Mouse (Mus musculus) heart, postnatal 0 days (tissue): ENCODE measurements around the gene Tbc1d13. TPM values are rescaled to one million over a fixed set of nuclear protein-coding genes. Genes with fewer than 3 reads are reported as not detected.

Experiments used
- ATAC-seq: fragments of 200-750 bp; cut with Nextera tagmentation; 2 replicates; pipeline ENCODE4 v1.8.0; 2017; ENCODE audit warnings: low read depth, moderate number of reproducible peaks, moderate library complexity; ENCODE audit not compliant: insufficient read depth
- DNase-seq: peaks from one replicate; pipeline ENCODE4 v3.0.0-alpha.2; 2016; ENCODE audit warnings: low spot score
- H3K27ac ChIP-seq: fragments of 300-500 bp; sonication (generic); 2 replicates; pipeline ENCODE4 v1.5.1; 2014; ENCODE audit warnings: low read depth, mild to moderate bottlenecking
- H3K27me3 ChIP-seq: fragments of 300-500 bp; sonication (generic); 2 replicates; pipeline ENCODE4 v1.6.1; 2014; ENCODE audit warnings: low read length, mixed read lengths; ENCODE audit not compliant: control insufficient read depth, insufficient read depth
- H3K36me3 ChIP-seq: fragments of 300-500 bp; sonication (generic); replicated peaks from 2 replicates; pipeline ENCODE4 v1.6.1; 2014; ENCODE audit warnings: low read length, mixed read lengths; ENCODE audit not compliant: control insufficient read depth, insufficient read depth
- H3K4me1 ChIP-seq: fragments of 300-500 bp; sonication (generic); 2 replicates; pipeline ENCODE4 v1.6.1; 2014; ENCODE audit warnings: antibody characterized with exemption; ENCODE audit not compliant: control insufficient read depth, insufficient read depth
- H3K4me2 ChIP-seq: fragments of 300-500 bp; sonication (generic); 2 replicates; pipeline ENCODE4 v1.6.1; 2014; ENCODE audit warnings: low read depth, mild to moderate bottlenecking, low read length, moderate library complexity
- H3K4me3 ChIP-seq: fragments of 300-500 bp; sonication (generic); 2 replicates; pipeline ENCODE4 v1.5.1; 2014; ENCODE audit warnings: low read depth, low read length
- H3K9ac ChIP-seq: fragments of 300-500 bp; sonication (generic); replicated peaks from 2 replicates; pipeline ENCODE4 v1.6.1; 2014; ENCODE audit warnings: low read depth, low read length, mixed read lengths
- H3K9me3 ChIP-seq: fragments of 300-500 bp; sonication (generic); replicated peaks from 2 replicates; pipeline ENCODE4 v1.6.1; 2016; ENCODE audit warnings: low read length; ENCODE audit not compliant: control insufficient read depth
- CTCF ChIP-seq: IDR thresholded peaks from 2 replicates; pipeline ENCODE4 v1.5.1; 2016; ENCODE audit warnings: antibody characterized with exemption, control low read depth, low read depth
- EP300 ChIP-seq: IDR thresholded peaks from 2 replicates; pipeline ENCODE4 v1.6.1; 2016; ENCODE audit warnings: antibody characterized with exemption, low read depth
- WGBS: fragments of 180-500 bp; shearing (Covaris S2); extraction: QIAGEN DNeasy Blood & Tissue Kit; methylation state at CpG from one replicate; pipeline ENCODE4 v1.1.7; 2014; 5-methylcytosine and 5-hydroxymethylcytosine counted together
- polyA plus RNA-seq: library from polyadenylated mRNA; unstranded; fragments of >200 nt; fragmentation: Nextera tagmentation; extraction: Ambion mirVana; gene quantifications from 2 replicates; pipeline ENCODE4 v1.2.1, GENCODE M21; 2015
- total RNA-seq: library from RNA; depleted of rRNA; stranded (reverse); fragments of >200 nt; gene quantifications from 2 replicates; pipeline ENCODE4 v1.2.3, GENCODE M21; 2014; ENCODE audit warnings: low replicate concordance; rRNA removed

Tbc1d13 gene
- total RNA-seq, result 21.4 and 29.5 TPM in 2 replicates
- 2.9 and 3.0 TPM in 2 replicates for polyA plus RNA-seq

DNA sequence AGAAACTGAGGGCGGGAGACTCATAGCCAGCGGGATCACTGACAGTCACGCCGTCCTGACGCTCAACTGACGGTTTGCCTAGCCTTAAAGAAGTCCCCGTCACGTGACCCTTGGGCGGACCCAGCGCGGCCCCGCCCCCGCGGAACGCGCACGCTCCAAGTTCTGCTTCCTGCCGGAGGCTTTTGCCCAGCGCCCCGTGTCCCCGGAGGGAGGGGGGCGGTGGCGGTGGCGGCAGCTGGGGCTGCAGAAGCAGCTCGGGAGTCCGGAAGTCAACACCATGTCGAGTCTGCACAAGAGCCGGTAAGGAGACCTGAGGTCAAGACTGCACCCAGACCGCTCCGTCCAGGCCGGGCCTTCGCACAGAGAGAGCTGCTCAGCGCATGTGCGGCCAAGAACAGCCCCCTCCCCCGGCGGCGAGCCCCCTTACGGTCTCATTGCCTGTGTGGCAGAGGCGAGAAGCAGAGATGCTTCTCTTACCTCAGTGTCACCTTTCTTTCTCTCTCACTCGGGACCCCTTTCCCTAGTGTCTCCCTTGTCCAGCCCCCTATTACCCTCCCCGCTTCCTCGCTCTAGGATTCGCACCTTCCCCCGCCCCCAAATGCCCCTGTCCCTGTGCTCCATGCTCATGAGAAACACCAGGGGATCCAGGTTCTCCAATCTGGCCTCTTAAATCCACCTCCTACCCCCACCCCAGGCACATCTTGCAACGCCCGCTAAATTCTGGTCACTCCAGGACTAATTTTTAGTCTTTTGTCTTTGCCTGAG, at the start of gene Tbc1d13:
Gene Tbc1d13, plus strand, starts transcription at position 134 of the 765 bp plus-strand sequence.
- peaks cover 16% of the 10 kb centered on the region for H3K36me3 ChIP-seq
- H3K4me1 ChIP-seq, result peaks cover 20% of the 10 kb centered on the region
- TF ChIP-seq EP300 (no peak; the same call in none of the 2 replicates), CTCF (no peak)
- peak within 1 kb of the TSS; percentile 95 for H3K4me2 ChIP-seq
- H3K4me3 ChIP-seq, result peak within 1 kb of the TSS; percentile 86
- DNase-seq (peak; percentile 96), ATAC-seq (peak; percentile 96)
- peak within 1 kb of the TSS; percentile 85 for H3K27ac ChIP-seq
- under 1% methylated on average over 45 of the region's 46 CpGs for WGBS
- H3K9ac ChIP-seq, result peak within 1 kb of the TSS; percentile 79
- no peaks in the 10 kb centered on the region for H3K27me3 ChIP-seq
- H3K9me3 ChIP-seq, result no peaks in the 10 kb centered on the region

DNA sequence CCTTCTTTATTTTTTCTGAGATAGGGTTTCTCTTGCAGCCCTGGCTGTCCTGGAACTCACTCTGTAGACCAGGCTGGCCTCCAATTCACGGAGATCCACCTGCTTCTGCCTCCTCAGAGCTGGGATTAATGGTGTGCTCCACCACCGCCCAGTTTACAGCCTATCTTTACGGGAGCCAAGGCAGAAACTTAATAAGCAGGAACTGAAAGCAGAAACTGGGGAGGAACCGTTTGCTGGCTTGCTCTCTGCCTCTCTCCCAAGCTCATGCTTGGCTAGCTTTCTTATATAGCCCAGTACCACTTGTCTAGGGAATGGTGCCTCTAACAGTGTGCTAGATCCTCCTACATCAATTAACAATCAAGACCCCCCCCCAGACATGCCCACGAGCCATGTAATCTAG, 49.4 kb upstream of the Tbc1d13 start:
- Histone ChIP-seq H3K9ac (no peak overlapping the region), H3K27me3 (no peaks in the 10 kb centered on the region), H3K4me3 (no peak overlapping the region), H3K4me1 (no peaks in the 10 kb centered on the region), H3K9me3 (no peaks in the 10 kb centered on the region), H3K36me3 (no peaks in the 10 kb centered on the region; the same call in 1 of the 2 replicates), H3K27ac (no peak overlapping the region), H3K4me2 (no peak overlapping the region)
- DNase-seq, result no peak
- 56% methylated on average over 5 of the region's 5 CpGs for WGBS
- TF ChIP-seq CTCF, result no peak
- no peak for TF ChIP-seq EP300
- ATAC-seq, result no peak

DNA sequence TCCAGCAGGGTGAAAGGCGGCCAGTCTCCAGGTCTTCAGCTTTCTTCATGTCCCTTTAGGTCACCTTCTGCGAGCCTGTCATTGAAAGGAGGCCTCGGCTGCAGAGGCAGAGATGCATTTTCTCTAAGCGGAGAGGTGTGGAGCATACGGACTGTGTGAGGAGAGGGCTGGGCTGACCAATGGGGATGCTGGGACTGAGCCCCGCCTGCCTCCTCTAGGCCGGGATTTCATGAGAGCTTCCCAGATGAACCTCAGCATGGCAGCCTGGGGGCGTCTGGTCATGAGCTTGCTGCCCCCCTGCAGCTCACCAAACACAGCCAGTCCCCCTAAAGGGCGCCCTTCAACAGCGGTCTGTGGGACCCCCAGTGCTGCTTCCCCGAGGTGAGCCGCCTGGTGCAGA, 48.9 kb upstream of the Tbc1d13 start:
- no peak overlapping the region for H3K27ac ChIP-seq
- H3K9me3 ChIP-seq, result no peaks in the 10 kb centered on the region
- no peaks in the 10 kb centered on the region for H3K4me1 ChIP-seq
- no peaks in the 10 kb centered on the region; the same call in 1 of the 2 replicates for H3K36me3 ChIP-seq
- H3K27me3 ChIP-seq, result no peaks in the 10 kb centered on the region
- H3K9ac ChIP-seq, result no peak overlapping the region
- ATAC-seq (no peak), DNase-seq (no peak)
- H3K4me3 ChIP-seq, result no peak overlapping the region
- WGBS, result 27% methylated on average over 12 of the region's 12 CpGs
- peak overlapping the region; percentile 36 for H3K4me2 ChIP-seq
- TF ChIP-seq CTCF (no peak), EP300 (no peak)

DNA sequence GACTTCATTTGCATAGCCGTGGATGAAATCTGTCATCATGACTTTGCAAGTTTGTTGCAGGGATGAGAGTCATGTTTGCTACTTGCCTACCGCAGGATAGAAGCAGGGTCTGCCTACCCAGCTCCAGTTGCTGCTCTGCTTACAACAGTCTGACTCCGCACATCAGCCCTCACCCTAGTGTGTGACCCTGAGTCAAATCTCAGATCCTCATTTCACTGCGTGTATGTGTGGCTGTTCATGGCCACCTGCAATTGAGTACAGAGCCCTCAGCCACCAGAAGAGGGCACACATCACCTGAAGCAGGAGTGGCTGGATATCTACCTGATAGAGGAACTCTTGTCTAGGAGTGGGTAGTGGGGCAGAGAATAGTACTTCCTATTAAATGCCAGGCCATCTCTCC, 46.2 kb upstream of the Tbc1d13 start:
- Histone ChIP-seq H3K36me3 (peaks cover 3% of the 10 kb centered on the region; the same call in 1 of the 2 replicates), H3K4me2 (no peak overlapping the region), H3K27me3 (no peaks in the 10 kb centered on the region), H3K9me3 (no peaks in the 10 kb centered on the region), H3K4me3 (no peak overlapping the region), H3K4me1 (no peaks in the 10 kb centered on the region), H3K9ac (no peak overlapping the region), H3K27ac (no peak overlapping the region)
- no peak for TF ChIP-seq EP300
- TF ChIP-seq CTCF, result no peak
- ATAC-seq, result no peak
- WGBS, result 91% methylated on average over 4 of the region's 4 CpGs
- no peak for DNase-seq

DNA sequence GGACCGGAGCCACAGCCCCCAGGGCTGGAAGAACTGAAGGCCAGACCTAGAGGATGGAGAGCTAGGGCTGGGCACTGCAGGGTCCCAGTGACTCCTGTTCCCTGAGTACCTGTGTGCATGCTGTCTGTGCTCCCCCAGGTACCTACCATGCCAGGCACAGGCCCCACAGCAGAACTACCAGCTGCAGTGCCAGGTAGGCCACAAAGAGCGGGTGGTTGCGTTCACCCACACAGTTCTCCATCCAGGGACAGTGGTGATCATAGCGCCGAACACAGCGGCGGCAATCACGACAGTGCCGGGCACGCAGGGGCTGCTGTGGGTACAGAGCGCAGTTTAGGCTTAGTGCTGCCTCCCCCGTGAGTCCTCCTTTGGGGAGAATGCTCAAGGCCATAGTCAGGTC, 42.0 kb upstream of the Tbc1d13 start:
- no peaks in the 10 kb centered on the region for H3K27me3 ChIP-seq
- ATAC-seq, result no peak
- no peak overlapping the region for H3K4me2 ChIP-seq
- 0 out of 2 replicates have a peak, but pooled peaks cover 6% of the 10 kb centered on the region for H3K4me1 ChIP-seq
- H3K4me3 ChIP-seq, result no peak overlapping the region
- no peak overlapping the region for H3K27ac ChIP-seq
- H3K36me3 ChIP-seq, result peaks cover 3% of the 10 kb centered on the region; the same call in 1 of the 2 replicates
- TF ChIP-seq EP300, result no peak
- no peak for TF ChIP-seq CTCF
- no peaks in the 10 kb centered on the region for H3K9me3 ChIP-seq
- no peak overlapping the region for H3K9ac ChIP-seq
- no peak for DNase-seq
- WGBS, result 95% methylated on average over 12 of the region's 12 CpGs
